Mouse (Mus musculus) hematopoietic stem cell, adult 5-6 weeks (primary cell): ENCODE results near the gene Pgm2. TPM values are rescaled to one million over a fixed set of nuclear protein-coding genes. Genes with fewer than 3 reads are reported as not detected.
A peak's percentile ranks its signal among the peaks of the same experiment; 100 is the strongest.

Experiments
- ATAC-seq, 2 experiments: fragments of 125-278 bp in 1 of 2; replicated peaks in 1 of 2; 2 replicates each; pipeline ENCODE4 v1.8.0; 2016 to 2017; ENCODE audit warnings: inconsistent platforms in 2 of 2, mild to moderate bottlenecking in 2 of 2, moderate number of reproducible peaks in 2 of 2, low read depth in 1 of 2, moderate TSS enrichment in 1 of 2; ENCODE audit not compliant: low FRiP score in 2 of 2, poor library complexity in 2 of 2, severe bottlenecking in 2 of 2, insufficient read depth in 1 of 2, low TSS enrichment in 1 of 2
- total RNA-seq: library from RNA; stranded (forward); fragments of 172-1452, 232-1000 nt; gene quantifications from 2 replicates; pipeline ENCODE4 v1.2.3, GENCODE M21; 2017

Pgm2 gene
- total RNA-seq, 1 experiment from 2014 or later, result 33.4 TPM

DNA sequence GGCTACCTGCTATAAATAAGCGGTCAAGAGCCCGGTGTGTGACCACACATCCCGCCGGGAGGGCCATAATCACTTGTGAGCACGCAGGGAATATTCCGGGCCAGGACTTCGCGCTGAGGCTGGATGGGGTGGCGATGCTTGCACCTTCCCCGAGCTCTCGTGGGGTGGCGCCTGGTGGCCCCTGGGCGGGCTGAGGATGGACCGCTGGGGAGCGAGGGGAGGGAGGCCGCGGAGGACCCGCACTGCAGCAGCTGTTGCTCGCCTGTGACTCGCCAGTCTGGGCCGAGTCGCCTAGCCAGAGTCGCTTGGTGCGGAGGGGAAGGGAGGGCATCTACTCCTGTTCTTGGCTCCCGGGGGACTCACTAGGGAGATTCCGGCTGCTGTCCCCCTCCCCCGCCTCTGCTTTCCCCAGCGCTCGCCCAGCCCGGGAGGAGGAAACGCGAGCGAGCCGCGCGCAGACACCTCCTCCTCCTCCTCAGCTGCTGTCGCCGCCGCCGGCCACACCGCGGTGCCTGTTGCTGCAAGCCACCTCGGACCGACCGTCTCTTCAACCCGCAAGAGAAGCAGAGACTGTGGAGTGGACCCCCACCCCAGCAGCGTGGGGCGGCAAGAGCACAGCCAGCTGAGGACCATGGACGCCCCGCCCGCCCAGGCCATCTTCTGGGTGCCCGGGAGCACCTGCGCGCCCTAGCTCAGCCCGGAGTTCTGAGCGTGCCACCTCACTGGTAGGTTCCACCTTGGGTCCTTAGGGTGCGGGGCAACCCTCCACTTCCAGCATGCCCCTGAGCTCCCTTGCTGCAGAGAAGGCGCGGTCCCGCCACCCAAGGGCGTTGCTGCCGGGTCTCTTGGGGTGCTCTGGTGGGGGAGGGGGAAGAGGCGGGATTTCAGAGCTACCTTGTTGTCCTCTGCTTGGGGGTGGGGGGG, 67.3 kb downstream of the Pgm2 start:
- ATAC-seq, result peak; percentile 36 to 37; a peak in 3 of 4 replicates

DNA sequence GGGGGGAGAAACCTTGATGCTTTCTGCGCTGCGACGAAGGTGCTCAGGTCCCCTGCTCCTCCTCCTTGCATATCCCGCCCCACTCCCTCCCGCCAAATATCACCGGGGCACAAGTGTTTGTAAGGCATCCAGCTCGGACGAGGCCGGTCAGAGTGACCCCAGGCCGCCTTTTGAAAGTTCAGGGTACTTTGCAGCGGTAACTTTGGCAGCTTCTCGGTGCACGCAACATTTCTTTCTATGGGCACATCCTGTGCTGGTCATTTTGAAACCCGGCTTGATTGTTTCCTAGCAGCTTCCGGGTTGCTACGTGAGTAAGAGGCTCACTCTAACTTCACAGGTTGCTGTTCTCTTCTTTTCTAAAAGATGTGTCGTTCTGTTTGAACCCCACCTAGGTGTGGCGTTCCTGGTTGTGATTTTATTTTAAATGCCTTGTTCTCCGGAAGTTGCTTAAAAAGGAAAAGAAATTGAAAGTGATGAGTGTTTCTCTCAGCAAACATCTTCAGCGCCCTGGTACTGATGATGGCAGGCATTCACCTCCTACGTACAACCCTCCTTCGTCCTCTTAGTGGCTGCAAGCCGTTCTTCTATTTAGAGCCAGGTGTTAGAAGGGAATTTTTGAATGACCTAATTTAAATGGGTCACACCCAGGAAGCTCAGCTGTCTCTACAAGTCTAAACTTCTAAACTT, 68.1 kb downstream of the Pgm2 start:
- ATAC-seq, result no peak

DNA sequence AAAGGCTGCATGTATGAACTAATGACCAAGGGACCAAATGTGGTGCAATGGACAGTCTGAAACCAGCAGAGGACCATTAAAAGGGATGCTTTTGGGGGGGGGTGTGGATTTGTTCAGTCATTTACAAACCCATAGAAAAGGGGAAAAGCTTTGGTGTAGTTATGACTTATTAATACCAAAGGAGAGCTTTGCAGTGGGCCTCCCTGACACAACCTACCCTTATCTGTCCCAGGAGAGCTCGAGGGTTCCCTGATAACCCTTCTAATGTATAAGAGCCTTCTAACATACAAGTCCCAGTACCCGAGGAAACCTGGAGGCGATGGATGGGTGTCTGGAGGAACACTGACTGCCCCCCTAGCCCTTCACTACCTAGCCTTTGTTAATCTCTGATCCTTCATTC, 69.2 kb downstream of the Pgm2 start:
- no peak for ATAC-seq

DNA sequence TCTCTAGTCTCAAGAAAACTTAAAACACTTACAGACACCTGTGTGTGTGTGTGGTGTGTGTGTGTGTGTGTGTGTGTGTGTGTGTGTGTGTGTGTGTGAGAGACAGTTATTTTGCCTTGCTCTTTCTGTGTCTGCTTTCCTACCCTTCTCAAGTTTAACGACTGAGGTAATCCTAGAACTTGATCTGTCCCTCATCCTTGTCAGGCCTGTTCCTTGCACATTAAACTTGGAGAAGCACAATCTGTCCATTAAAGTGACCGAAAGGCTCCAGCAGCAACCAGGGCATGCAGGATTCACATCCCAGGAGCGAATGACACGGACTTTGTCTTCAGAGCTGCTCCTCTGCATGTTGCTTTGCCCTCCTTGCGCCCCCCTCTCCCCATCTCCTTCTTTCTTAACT, 69.8 kb downstream of the Pgm2 start:
- ATAC-seq, result no peak

DNA sequence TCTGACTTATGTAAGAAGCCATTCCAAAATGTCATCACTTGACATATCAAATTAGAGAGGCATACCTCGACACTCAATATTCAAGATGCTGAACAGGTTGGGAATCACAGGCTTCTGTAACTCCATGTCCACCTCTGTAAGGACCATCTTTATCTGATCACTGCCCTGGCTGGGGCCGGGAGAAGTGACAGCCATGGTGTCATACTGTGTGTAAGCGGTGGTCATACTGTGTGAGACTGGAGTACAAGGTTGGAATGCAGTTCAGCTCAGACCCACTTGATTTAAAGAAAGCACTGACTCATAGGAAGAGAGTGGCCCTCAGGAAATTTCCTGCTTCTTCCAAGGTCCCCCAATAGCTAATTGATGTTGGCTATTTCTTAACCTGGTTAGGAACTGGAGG, 71.7 kb downstream of the Pgm2 start:
- no peak for ATAC-seq

DNA sequence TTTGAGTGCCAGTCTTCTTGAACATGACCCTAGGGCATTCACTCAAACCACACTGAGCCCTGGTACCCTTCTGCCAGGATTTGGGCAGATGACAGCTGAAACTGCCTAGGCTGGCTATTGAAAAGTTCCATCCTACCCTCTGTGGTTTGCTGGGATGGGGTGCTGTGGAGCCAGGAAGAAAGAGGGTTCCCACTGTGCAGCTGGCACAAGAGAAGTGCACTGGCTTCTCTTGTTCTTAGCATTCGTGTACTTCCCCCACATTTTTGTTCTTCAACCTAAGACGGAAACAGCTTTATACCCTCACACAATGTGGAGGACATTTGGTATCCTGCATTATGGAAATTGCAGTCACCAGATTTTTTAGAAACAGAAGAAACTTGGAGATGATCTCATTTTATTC, 73.1 kb downstream of the Pgm2 start:
- ATAC-seq, result no peak

DNA sequence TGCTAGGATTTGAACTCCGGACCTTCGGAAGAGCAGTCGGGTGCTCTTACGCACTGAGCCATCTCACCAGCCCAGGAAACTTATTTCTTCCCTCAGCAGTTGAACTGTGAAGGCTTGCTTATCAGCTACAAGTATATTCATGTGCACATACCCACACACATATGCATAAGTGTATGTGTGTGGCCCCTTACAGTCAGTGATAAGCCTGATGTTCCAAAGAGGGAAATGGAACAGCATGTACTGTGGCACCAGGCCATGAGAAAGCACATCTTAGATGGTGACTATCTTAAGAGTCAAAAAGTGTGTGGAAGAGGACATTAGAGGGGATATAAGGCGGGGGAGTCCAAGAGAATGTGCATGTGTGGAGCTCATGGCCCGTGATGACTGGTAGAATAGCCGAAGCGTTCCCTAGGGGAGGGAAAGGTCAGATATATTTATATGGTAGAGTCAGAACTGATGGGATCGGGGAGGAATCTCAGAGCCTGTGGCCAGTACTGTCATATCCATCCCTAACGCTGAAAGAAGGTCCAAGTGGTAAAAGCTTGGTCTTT, 76.3 kb downstream of the Pgm2 start:
- ATAC-seq, result no peak

DNA sequence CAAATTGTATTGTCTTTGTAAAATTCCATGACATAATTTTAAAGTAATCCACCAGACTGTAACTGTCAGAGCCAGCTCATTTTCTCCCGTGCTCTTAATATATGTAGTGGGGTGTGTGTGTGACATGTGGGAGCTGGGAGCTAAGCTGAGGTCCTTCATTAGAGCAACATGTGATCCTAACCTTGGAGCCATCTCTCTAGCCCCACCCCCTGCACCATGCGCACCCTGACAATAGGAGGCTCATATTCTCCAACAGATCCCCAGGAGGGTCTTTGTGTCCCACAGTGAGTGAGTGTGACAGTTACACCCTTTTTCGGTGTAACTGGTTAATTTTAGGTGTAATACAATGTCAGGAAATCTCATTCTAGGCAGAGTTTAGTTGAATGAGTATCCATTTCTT, 80.1 kb downstream of the Pgm2 start:
- no peak for ATAC-seq

DNA sequence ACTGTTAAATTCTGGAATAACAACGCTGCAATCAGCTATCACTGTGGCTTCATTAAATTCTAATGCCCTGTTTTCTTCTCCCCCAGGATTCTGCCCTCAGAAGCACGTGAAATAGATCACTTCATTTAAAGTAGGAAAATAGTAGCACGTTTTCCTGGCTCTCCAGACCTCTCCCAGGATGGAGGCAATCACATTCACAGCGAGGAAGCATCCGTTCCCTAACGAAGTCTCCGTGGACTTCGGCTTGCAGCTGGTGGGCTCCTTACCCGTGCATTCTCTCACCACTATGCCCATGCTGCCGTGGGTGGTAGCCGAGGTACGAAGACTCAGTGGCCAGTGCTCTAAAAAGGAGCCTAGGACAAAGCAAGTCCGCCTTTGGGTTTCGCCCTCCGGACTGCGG, 80.6 kb downstream of the Pgm2 start:
- no peak for ATAC-seq

DNA sequence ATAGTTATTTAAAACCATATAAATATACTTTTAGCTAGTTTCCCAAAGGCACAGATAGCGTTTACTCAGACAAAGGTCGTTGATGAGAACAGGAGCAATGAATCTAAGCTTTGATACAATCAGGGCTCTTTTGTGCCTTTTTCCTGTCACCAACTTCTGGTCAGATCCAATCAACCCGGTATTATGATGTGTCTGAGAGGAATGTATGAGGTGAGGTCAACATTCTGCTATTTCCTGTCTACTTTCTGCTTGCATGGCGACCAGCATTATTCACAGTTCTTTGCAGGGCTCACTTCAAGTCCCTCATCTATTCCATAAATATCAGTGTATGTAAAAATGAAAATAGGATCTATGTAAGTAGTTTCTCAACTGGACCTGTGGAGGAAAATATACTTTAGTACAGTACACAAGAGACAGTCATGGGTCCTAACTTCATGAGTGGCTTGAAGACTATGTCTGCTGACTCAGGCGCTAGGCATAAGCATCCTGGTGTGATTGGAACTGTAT, 81.7 kb downstream of the Pgm2 start:
- no peak for ATAC-seq

Other genes starting within 250 kb of the Pgm2 start
- gene Rell1, start 124.1 kb upstream of the Pgm2 start, total RNA-seq, result 16.1 and 18.0 TPM in 2 replicates
- 27.3 and 31.5 TPM in 2 replicates for gene Tbc1d1, start 63.4 kb downstream of the Pgm2 start, total RNA-seq